Mouse (Mus musculus) heart, adult 8-10 months (tissue): ENCODE data around the gene Lyg1. TPM values are rescaled to one million over a fixed set of nuclear protein-coding genes. Genes with fewer than 3 reads are reported as not detected.

ENCODE experiments used
- DNase-seq: peaks from one replicate; pipeline ENCODE4 v3.0.0; 2022; ENCODE audit warnings: low spot score
- total RNA-seq, 4 experiments: library from RNA; stranded (reverse); gene quantifications; 2 replicates each; pipeline ENCODE4 v1.2.4; 2022

Gene Lyg1
- total RNA-seq, 4 experiments from 2014 or later, result not detected

DNA sequence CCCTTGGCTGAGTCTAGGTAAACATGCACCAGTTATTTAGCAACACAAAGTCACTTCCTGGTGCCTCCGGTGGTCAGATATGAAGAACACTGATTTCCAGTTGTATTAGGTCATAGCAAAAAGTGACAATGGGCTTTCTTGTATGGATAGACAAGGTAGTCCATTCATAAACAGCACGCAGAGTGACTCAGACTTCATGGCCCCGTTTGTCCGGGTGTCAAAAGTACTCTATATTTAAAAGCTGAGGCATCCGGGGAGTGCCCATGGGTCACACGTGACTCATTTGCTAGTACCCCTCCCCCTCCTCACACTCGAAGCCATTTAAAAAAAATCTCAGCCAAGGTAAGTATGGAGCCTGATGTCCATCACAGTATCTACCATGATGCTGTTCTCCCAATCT, 2.8 kb downstream of the Lyg1 start:
- DNase-seq, result no peak

DNA sequence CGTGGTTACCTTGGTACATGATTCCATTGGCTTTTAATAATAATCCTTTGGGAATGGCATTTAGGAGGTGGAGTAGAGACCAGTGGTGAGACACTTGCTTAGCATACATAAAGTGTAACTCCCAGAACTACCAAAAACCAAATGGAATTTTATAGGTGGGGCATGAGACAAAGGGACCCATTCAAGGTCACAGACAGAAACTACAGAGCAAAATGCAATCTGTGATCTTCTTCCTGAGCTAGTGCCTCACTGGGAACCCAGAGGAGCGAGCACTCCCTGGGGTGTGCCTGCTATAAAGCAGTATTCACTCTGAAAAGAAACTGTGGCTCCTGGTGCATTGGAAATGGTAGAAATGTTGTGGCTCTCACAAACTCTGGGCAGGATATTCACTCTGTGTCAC, 8.7 kb downstream of the Lyg1 start:
- DNase-seq, result no peak

GRCm38 (mm10) chr1:37931806-37932205, 25.8 kb downstream of the Lyg1 start:
- DNase-seq, result no peak

DNA sequence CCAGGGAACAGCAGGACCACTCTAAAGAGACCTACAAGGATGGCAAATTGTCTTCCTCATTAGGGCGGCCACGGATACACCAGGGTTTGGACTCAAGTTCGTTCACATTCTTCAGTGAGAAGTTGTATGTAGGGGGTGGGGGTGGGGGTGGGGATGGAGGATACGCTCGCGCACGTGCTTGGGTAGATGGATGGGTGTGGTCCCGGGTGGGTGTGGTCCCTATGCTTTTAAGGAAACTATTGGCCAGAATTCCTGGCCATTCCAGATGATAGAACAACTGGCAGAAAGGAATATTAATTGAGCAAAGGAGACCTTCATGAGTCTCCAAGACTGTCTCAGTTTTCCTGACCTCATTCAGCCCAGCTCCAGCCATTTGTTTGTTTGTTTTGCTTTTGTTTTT, 31.6 kb downstream of the Lyg1 start:
- no peak for DNase-seq

DNA sequence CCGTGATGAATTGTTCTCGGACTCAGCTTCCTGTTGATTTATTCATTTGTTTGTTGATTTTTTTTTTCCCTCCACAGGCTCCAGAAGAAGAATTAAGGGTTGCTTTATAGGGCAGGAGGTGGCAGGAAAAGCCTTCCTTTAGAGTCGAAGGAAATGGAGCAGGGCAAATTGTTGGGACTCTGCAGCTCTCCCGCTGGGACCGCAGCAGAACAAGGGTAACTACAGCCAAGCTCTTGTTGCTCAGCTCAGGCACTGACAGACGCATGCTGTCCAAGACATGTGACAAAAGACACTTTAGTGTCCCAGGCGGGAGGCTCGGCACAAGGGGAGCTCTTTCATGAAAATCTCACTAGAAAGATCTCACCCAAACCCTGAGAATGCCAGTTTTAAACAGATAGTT, 35.0 kb downstream of the Lyg1 start:
- no peak for DNase-seq

GRCm38 (mm10) chr1:37918096-37918495, 39.5 kb downstream of the Lyg1 start:
- DNase-seq, result no peak

GRCm38 (mm10) chr1:37917666-37918065, 39.9 kb downstream of the Lyg1 start:
- no peak for DNase-seq

DNA sequence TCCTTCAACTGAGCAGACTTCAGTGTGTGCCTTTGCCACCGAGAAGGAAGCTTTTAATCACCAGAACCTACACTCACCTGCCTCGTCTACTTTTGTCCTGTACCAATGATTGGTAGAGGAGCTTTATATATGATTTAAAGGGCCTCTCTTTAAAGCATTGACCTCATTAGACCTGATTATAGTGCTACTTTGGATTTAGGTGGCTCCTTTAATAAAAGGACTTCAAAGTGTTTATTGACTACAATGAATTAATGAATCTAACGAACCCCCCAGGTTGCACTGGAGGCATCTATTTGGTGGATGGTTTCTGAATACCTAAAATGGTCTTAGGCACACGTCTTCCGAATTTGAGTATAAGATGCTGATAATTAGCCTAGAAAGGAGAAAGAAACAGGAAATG, 41.2 kb downstream of the Lyg1 start, which contains the start of gene Lyg2:
Gene Lyg2, minus strand, starts transcription at position 101 of the 400 bp plus-strand sequence.
- no peak for DNase-seq

GRCm38 (mm10) chr1:37912751-37913150, 44.8 kb downstream of the Lyg1 start:
- DNase-seq, result no peak

DNA sequence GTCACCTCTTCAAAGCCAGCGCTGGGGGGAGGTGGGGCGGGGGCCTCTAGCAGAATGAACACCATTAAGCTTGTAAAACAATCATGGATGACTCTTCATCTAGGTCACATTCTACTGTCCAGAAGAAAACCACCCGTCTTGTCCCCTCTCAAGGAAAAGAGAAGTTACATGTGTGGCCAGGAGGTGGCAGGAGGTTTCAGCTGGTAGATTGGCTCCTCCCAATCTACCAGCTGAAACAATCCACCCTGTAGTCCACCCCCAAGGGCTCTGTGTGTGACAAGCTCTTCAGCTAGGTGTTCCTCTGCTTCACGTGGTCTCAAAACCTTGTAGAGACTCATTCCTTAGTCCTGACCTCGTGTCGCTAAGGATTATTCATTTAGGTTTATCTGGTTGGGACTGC, 54.4 kb downstream of the Lyg1 start:
- peak; percentile 5 for DNase-seq

- DNase-seq, result no peak
Measured at GRCm38 (mm10) chr1:37900288-37900687, 57.3 kb downstream of the Lyg1 start.

DNA sequence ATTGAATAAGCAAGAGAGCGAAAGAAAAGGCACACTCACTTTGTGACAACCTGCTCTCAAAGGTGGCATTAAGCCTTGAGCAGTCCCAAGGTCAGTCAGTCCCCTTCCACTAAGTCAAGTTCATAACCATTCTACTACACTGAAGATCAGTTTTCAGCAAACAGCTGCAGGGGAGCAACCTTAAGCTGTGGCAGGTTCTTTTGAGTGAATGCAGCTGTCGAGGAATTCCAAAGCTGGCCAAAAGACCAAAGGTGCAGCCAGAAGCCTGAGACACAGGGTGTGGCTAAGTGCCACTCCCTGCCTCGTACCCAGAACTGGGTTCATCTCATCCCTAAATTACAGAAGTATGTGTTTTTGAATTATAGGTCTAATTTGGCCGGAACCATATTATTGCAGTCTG, 57.7 kb downstream of the Lyg1 start:
- DNase-seq, result no peak

Other genes starting within 250 kb of the Lyg1 start
- 1 to 10 TPM; 1.1 to 3.0 (median 2.0) TPM for gene 2010300C02Rik, start 237.7 kb downstream of the Lyg1 start, total RNA-seq
- gene Tsga10, start 91.3 kb downstream of the Lyg1 start, total RNA-seq, result 1 to 10 TPM; 3.7 to 4.3 (median 4.0) TPM
- 10 to 100 TPM; 12.8 to 16.5 (median 13.7) TPM for gene Lipt1, start 86.0 kb downstream of the Lyg1 start, total RNA-seq
- 1 to 10 TPM; 2.9 to 4.1 (median 3.5) TPM for gene Mitd1, start 67.3 kb downstream of the Lyg1 start, total RNA-seq
- 100 to 1,000 TPM; 398 to 451 (median 428) TPM for gene Mrpl30, start 67.3 kb downstream of the Lyg1 start, total RNA-seq
- not detected for gene Lyg2, start 41.3 kb downstream of the Lyg1 start, total RNA-seq
- 10 to 100 TPM; 54.6 to 63.0 (median 59.3) TPM for gene Txndc9, start 40.1 kb upstream of the Lyg1 start, total RNA-seq
- 10 to 100 TPM; 51.0 to 57.4 (median 54.5) TPM for gene Eif5b, start 40.3 kb upstream of the Lyg1 start, total RNA-seq
- gene Rev1, start 172.0 kb upstream of the Lyg1 start, total RNA-seq, result 10 to 100 TPM; 14.0 to 18.1 (median 16.8) TPM